Mouse (Mus musculus) B cell, adult (primary cell): ENCODE measurements around the gene Tex47. TPM values are rescaled to one million over a fixed set of nuclear protein-coding genes. Genes with fewer than 3 reads are reported as not detected.

Source experiments
- total RNA-seq: library from RNA; stranded (reverse); gene quantifications from 4 replicates; pipeline ENCODE4 v1.2.4, GENCODE M21; 2023; ENCODE audit not compliant: inconsistent age

Tex47 gene
- total RNA-seq: not detected in 4 replicates

DNA sequence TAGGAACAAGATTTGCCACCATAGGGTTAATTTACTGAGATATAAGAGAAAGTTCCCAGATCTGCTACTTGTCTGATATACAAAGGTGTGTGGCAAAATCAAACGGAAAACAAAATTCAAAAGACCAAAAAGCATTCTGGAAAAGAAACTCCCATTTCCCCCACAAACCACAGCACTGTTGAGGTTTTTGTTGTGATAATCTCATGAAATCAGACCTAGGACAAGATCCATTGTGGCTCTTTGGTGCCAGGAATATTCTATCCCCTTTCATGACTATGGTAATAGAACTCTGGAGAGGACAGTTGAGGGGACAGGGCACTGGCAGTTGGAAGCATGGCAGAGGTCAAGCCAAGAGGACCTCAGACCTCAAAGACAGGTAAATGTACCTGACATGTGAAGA, at the start of gene Tex47:
TSS of gene Tex47 (plus strand) at position 301 of the 400 bp plus-strand sequence.

DNA sequence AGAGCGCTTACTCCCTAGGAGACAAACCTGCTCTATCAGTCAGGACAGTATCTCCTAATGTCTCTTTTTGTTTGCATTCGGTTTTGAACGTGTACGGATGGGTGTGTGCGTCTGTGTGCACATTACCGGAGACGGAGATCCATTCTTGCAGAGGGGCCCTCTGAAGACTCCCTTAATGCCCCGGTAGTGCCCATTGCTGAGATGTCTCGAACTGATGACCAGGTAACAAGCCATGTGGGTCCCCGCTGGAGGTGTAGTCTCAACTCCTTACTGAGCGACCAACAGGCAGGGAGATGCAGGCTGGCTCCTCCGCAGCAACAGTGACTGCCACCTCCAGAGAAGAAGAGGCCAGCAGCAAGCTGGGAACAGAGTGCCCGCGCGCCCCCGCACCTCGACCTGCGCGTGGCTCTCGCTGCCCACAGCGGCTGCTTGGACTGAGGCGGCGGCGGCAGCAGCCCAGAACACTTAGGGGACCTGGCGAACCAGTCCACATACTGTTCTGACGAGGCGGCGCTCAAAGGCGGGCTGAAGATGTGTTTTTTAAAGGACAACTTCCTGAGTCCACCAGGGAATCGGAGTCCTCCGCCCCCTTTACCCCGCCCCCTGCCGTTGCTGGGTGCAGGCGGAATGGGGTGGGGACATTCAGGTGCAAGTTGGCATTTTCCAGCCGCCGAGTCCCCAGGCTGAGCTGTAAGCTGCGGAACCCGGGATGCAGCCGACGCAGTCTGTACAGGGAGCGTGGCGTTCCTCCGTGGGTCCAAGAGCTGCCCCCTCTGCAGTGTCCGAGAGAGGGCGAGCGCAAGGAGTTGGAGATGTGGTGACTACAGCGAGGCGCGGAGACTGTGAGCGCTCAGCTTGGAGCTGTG, 40.5 kb downstream of the Tex47 start, which contains the start of gene Zfp804b:
TSS of gene Zfp804b (minus strand) at position 612 of the 866 bp plus-strand sequence.

Other genes with a start within 250 kb of the Tex47 start
- gene Zfp804b, start 40.6 kb downstream of the Tex47 start, total RNA-seq: not detected in 4 replicates